Mouse (Mus musculus): ENCODE data around the gene Fra10ac1. TPM values are rescaled to one million over a fixed set of nuclear protein-coding genes. Genes with fewer than 3 reads are reported as not detected.
A peak's percentile ranks its signal among the peaks of the same experiment; 100 is the strongest.

Fra10ac1 gene
- 45.1 and 46.3 TPM in 2 replicates for total RNA-seq (2017)

GRCm38 (mm10) chr19:38223905-38224684, at the start of gene Fra10ac1:
Gene Fra10ac1 (minus strand): TSS chr19:38224156.
- peak; percentile 96 for ATAC-seq (replicated peaks; ENCODE audit: low read depth, poor library complexity, severe bottlenecking)

GRCm38 (mm10) chr19:38271071-38271470, 47.1 kb upstream of the Fra10ac1 start:
- no peak for ATAC-seq (replicated peaks; ENCODE audit: low read depth, poor library complexity, severe bottlenecking)

DNA sequence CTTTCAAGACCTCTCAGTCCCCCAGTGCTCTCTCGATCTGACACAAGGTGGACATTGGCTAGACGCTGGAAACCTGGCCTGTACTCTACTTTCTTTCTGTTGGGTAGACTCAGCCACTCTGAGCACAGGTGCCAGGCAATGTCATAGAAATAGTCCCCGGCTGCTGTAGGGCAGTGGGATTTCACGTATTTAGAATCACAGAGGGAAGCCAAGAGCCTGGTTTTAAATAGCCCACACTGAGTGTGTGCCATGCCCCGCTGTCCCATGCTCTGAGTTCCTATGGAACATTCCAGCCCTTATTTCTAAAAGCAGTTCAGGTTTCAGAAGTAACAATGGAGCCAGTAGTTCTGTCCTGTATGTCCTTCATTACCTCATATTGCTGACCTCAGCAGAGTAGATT, 43.5 kb upstream of the Fra10ac1 start:
- ATAC-seq (replicated peaks; ENCODE audit: low read depth, poor library complexity, severe bottlenecking), result no peak

DNA sequence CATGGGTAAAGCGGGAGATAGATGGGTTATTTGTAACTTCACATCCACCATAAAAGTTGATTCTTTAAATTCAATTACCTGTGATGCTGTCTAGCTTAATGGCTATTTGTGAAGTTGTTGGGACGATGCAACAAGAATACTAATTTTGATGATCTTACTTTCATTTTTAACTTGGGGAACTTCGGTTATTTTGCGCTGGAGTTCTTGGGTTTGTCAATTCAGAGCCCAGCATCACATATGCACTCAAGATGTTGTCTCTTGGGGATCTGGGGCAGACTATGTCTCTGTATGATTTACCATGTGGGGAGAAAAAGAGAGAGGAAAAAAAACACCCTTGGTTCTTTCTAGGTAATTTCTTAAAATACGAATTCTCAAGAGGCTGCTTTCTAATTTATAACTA, 41.8 kb upstream of the Fra10ac1 start:
- ATAC-seq (replicated peaks; ENCODE audit: low read depth, poor library complexity, severe bottlenecking), result no peak

DNA sequence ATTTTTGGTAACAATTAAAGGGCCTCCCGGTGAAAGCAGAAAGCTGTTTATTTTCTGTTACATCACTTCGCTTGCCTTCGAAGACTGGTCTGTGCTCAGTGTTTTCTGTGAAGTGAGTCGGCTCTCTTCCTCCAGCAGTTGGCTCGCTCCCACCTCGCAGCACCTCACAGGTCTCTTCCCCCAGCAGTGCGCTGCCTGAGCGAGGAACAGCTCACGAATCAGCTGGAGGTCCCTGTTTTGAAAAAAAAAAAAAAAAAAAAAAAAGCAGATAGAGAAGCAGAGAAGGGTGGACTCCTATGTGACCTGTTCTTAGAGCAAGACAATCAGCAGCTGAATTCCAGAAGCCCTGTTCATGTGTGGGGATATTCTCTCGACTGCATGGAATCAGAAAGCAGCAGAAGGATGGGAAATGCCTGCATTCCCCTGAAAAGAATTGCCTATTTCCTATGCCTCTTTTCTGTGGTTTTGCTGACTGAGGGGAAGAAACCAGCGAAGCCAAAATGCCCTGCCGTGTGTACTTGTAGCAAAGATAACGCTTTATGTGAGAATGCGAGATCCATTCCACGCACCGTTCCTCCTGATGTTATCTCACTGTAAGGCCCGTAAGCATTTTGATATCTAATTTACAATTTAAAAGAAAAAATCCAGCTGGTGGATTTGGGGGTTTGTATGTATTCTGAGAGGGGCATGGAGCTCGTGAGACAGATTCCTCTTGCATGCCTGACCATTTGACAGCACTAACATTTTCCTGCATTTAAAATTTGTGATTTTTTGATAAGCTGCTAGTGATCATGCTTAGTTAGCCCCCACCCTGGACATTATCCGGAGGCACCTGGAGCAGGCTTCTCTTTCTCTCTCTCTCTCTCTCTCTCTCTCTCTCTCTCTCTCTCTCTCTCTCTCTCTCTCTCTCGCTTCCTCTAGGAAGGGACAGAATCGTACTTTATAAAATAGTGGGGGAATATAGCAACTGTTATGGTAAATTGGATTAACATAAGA, 40.8 kb upstream of the Fra10ac1 start, which contains the start of gene Lgi1:
Gene Lgi1 (plus strand): TSS at position 32 of the 996 bp plus-strand sequence.
- no peak for ATAC-seq (replicated peaks; ENCODE audit: low read depth, poor library complexity, severe bottlenecking)

- ATAC-seq (replicated peaks; ENCODE audit: low read depth, poor library complexity, severe bottlenecking), result no peak
Measured at GRCm38 (mm10) chr19:38263829-38264504, 40.0 kb upstream of the Fra10ac1 start.

GRCm38 (mm10) chr19:38261351-38261750, 37.4 kb upstream of the Fra10ac1 start:
- no peak for ATAC-seq (replicated peaks; ENCODE audit: low read depth, poor library complexity, severe bottlenecking)

DNA sequence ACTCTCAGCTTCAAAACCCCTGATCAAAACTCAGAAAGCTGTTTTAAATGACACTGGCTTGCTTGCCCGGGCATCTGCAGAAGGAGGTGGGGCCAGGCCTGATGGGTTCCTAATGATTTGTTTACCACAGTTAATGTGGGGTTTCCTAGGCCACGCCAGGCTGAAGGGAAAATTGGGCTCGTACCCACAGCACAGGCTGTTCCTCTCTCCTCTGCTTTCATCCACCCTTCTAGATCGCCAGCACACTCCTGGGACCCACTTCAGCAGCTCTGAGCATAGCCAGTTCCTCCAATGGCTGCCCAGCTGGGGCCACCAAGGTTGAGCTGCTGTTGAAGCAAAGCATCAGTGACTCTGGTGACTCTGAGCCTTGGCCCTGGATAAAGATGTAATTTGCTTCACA, 36.4 kb upstream of the Fra10ac1 start:
- no peak for ATAC-seq (replicated peaks; ENCODE audit: low read depth, poor library complexity, severe bottlenecking)

- ATAC-seq (replicated peaks; ENCODE audit: low read depth, poor library complexity, severe bottlenecking), result no peak
Measured at GRCm38 (mm10) chr19:38259436-38259835, 35.5 kb upstream of the Fra10ac1 start.

DNA sequence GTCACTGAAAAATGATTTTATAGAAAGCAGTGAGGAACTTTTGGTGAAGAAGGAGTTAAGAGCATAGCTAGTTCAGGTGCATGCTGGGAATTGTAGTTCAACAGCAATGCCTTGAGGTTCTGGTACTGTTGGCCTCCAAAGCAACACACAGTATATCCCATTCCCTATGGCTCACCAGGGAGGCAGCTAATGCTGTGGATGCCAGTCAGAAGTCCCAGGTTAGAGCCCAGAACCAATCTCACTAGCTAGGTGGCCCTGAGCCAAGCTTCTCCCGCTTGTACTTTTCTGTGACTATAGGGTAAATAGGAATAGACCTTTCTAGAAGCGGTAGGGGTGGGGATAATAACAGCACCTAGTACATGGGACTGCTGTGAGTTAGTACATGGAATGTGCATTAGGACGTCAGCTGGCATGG, 34.7 kb upstream of the Fra10ac1 start:
- ATAC-seq (replicated peaks; ENCODE audit: low read depth, poor library complexity, severe bottlenecking), result no peak

GRCm38 (mm10) chr19:38253796-38254195, 29.8 kb upstream of the Fra10ac1 start:
- 0 out of 2 replicates have a peak, but pooled peaks have one; percentile 52 for ATAC-seq (replicated peaks; ENCODE audit: low read depth, poor library complexity, severe bottlenecking)

DNA sequence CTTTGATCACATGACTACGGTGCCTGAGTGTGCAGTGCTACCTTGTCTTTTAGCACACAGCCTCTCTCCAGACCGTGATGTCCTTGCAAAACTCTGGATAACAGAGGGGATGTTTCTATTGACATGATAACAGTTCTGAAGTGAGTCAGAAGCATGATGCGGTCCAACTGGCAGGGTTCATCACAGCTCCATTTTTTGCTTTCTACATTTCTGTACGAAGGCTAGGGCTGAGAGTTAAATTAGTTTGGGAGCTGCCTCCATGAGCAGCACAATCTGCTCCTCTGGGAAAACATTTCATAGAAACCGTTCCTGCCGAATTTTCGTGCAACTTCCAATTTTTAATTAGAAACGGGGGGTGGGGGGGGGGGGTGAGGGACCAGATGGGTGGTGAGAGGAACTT, 25.7 kb upstream of the Fra10ac1 start:
- no peak for ATAC-seq (replicated peaks; ENCODE audit: low read depth, poor library complexity, severe bottlenecking)

DNA sequence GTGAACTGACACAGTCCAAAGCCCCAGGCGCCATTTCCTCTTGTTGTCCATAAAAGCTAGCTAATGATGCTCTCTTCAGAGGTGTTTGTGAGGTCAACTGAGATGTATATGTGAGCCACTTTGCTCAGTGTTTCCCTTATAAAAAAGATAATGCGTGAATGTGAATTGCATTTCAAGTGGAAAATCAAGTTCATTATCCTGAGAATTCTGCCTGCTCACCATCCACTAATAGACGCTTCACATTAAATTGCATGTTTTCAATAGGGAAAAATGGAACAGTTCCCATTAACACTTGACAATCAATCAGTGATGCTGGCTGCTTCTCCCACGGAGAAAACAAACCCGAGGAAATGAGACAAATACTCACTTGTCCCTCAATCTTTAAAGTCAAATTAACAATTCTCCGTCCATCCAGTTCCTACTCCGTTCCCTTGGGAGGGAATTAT, 22.2 kb upstream of the Fra10ac1 start:
- no peak for ATAC-seq (replicated peaks; ENCODE audit: low read depth, poor library complexity, severe bottlenecking)

GRCm38 (mm10) chr19:38245361-38246176, 21.6 kb upstream of the Fra10ac1 start:
- no peak for ATAC-seq (replicated peaks; ENCODE audit: low read depth, poor library complexity, severe bottlenecking)

- ATAC-seq (replicated peaks; ENCODE audit: low read depth, poor library complexity, severe bottlenecking), result no peak
Measured at GRCm38 (mm10) chr19:38244748-38245147, 20.8 kb upstream of the Fra10ac1 start.

GRCm38 (mm10) chr19:38242314-38242852, 18.4 kb upstream of the Fra10ac1 start:
- no peak for ATAC-seq (replicated peaks; ENCODE audit: low read depth, poor library complexity, severe bottlenecking)

GRCm38 (mm10) chr19:38238213-38238951, 14.4 kb upstream of the Fra10ac1 start:
- peak; percentile 82 for ATAC-seq (replicated peaks; ENCODE audit: low read depth, poor library complexity, severe bottlenecking)

DNA sequence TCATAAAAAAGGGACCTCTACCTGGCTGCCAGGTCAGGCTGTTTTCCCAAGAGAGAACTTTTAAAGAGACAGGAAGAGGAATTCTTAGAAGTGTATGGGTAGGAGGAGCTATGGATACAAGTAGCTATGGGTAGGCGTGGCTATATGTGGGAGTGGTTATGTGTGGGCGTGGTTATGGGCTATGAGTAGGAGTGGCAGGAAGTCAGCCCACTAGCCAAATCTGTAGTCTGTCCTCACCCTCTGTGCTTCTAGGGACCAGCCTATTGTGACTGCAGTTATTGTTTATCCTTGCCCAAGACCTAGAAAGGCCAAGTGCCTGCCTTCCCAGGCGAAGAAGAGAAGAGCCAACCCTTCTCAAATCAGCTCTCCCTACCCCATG, 13.9 kb upstream of the Fra10ac1 start:
- ATAC-seq (replicated peaks; ENCODE audit: low read depth, poor library complexity, severe bottlenecking), result peak; percentile 71

All from common myeloid progenitor, adult 5-6 weeks (primary cell).